Mouse (Mus musculus) c-Kit-negative CD71-positive TER-119-positive erythroid progenitor cells, embryonic 14.5 days (primary cell): Measurements from ENCODE around the gene Scn5a.

Source experiments
- DNase-seq: peaks from one replicate; pipeline ENCODE4 v3.0.0-alpha.2; 2013; ENCODE audit warnings: low read depth, low spot score

Gene Scn5a

GRCm38 (mm10) chr9:119510902-119511301 lies 67.9 kb downstream of the Scn5a start:
- no peak for DNase-seq

GRCm38 (mm10) chr9:119504981-119505658 lies 73.7 kb downstream of the Scn5a start:
- DNase-seq, result no peak

- DNase-seq, result no peak
Measured at GRCm38 (mm10) chr9:119503613-119504012, 75.2 kb downstream of the Scn5a start.

GRCm38 (mm10) chr9:119498885-119499284 lies 79.9 kb downstream of the Scn5a start:
- DNase-seq, result no peak

GRCm38 (mm10) chr9:119498247-119498607 lies 80.6 kb downstream of the Scn5a start:
- DNase-seq, result no peak

- DNase-seq, result no peak
Measured at GRCm38 (mm10) chr9:119497546-119498246, 81.1 kb downstream of the Scn5a start.

- no peak for DNase-seq
Measured at GRCm38 (mm10) chr9:119496960-119497359, 81.9 kb downstream of the Scn5a start.

GRCm38 (mm10) chr9:119496354-119496753 lies 82.5 kb downstream of the Scn5a start:
- no peak for DNase-seq

GRCm38 (mm10) chr9:119484868-119485267 lies 93.9 kb downstream of the Scn5a start:
- DNase-seq, result no peak

- DNase-seq, result no peak
Measured at GRCm38 (mm10) chr9:119484420-119484819, 94.4 kb downstream of the Scn5a start.

GRCm38 (mm10) chr9:119483554-119484353 lies 95.1 kb downstream of the Scn5a start:
- DNase-seq, result no peak

- DNase-seq, result no peak
Measured at GRCm38 (mm10) chr9:119481612-119482011, 97.2 kb downstream of the Scn5a start.

GRCm38 (mm10) chr9:119479297-119479696 lies 99.5 kb downstream of the Scn5a start:
- DNase-seq, result no peak

- no peak for DNase-seq
Measured at GRCm38 (mm10) chr9:119478345-119478744, 100.5 kb downstream of the Scn5a start.

- no peak for DNase-seq
Measured at GRCm38 (mm10) chr9:119477754-119478153, 101.1 kb downstream of the Scn5a start.

GRCm38 (mm10) chr9:119474717-119475611 lies 103.9 kb downstream of the Scn5a start:
- DNase-seq, result no peak

GRCm38 (mm10) chr9:119473608-119474164 lies 105.1 kb downstream of the Scn5a start:
- DNase-seq, result no peak

GRCm38 (mm10) chr9:119473011-119473410 lies 105.8 kb downstream of the Scn5a start:
- no peak for DNase-seq

GRCm38 (mm10) chr9:119472412-119472918 lies 106.4 kb downstream of the Scn5a start:
- DNase-seq, result no peak

GRCm38 (mm10) chr9:119469691-119470353 lies 109.0 kb downstream of the Scn5a start:
- DNase-seq, result no peak
